Mouse (Mus musculus) bone marrow, adult 2 months (tissue): ENCODE measurements around the gene Srpr. TPM values are rescaled to one million over a fixed set of nuclear protein-coding genes. Genes with fewer than 3 reads are reported as not detected.

ENCODE experiments used
- H3K27ac ChIP-seq: fragments of 200-500 bp; 2 replicates; pipeline ENCODE4 v1.5.1; 2012; ENCODE audit warnings: low read depth, mild to moderate bottlenecking, control low read depth, inconsistent platforms, low read length; ENCODE audit not compliant: control insufficient read depth, poor library complexity, insufficient read depth
- H3K4me1 ChIP-seq: fragments of 200-500 bp; 2 replicates; pipeline ENCODE4 v1.6.1; 2011; ENCODE audit warnings: low read length; ENCODE audit not compliant: control insufficient read depth, insufficient read depth
- H3K4me3 ChIP-seq: fragments of 200-500 bp; replicated peaks from 2 replicates; pipeline ENCODE3; 2011; ENCODE audit warnings: mild to moderate bottlenecking, low read depth, low read length, control low read depth; ENCODE audit not compliant: control insufficient read depth
- CTCF ChIP-seq: fragments of 200-500 bp; IDR thresholded peaks from 2 replicates; pipeline ENCODE4 v1.5.1; 2011; ENCODE audit warnings: low read length, control low read depth; ENCODE audit not compliant: control insufficient read depth, insufficient read depth
- POLR2A ChIP-seq: fragments of 200-500 bp; IDR thresholded peaks from 2 replicates; pipeline ENCODE4 v1.6.1; 2011; ENCODE audit warnings: low read depth, mild to moderate bottlenecking, control low read depth, low read length, borderline replicate concordance; ENCODE audit not compliant: control insufficient read depth
- WGBS: fragments of 180-500 bp; shearing (Covaris S2); methylation state at CpG from one replicate; pipeline ENCODE4 v1.1.7; 2018; 5-methylcytosine and 5-hydroxymethylcytosine counted together
- polyA plus RNA-seq: library from polyadenylated mRNA; stranded (reverse); fragments of >200 nt; gene quantifications from 2 replicates; pipeline ENCODE4 v1.2.4, GENCODE M21; 2011; ENCODE audit warnings: low replicate concordance; ENCODE audit not compliant: missing spikeins, insufficient read depth, insufficient read length

The Srpr gene
- polyA plus RNA-seq, 1 experiment = 50.8 TPM

- Histone ChIP-seq H3K27ac (no peak overlapping the region), H3K4me3 (no peak overlapping the region), H3K4me1 (peaks cover 2% of the 10 kb centered on the region)
- TF ChIP-seq POLR2A = no peak
- no peak for TF ChIP-seq CTCF
- 63% methylated on average over 4 of the region's 4 CpGs for WGBS
Measured at GRCm38 (mm10) chr9:35262418-35262817, 62.4 kb downstream of the Srpr start.

- Histone ChIP-seq H3K4me1 (peaks cover 2% of the 10 kb centered on the region), H3K4me3 (no peak overlapping the region), H3K27ac (no peak overlapping the region)
- WGBS = 63% methylated on average over 2 of the region's 2 CpGs
- TF ChIP-seq POLR2A = no peak
- no peak for TF ChIP-seq CTCF
Measured at GRCm38 (mm10) chr9:35263431-35263830, 63.5 kb downstream of the Srpr start.

DNA sequence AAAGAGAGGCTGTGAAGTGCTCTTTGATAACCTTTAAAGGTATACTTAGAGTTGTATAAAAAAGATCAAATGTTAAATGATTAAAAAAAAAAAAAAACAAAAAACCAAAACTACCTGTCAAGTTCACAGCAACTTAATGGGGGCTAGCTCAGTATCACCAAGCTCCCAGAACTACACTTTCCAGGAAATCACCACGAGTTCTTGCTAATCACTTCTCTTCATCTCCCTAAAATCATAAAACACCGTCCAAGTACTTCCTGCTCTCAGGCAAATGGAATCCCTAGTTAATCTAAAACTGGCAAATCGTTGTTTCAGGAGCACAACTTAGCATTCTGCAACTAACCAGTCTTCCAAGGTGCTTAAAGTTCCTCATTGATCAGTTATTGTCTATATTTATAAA, 64.5 kb downstream of the Srpr start:
- WGBS = 26% methylated on average over 3 of the region's 3 CpGs
- TF ChIP-seq POLR2A (no peak), CTCF (no peak)
- H3K4me1 ChIP-seq = peaks cover 2% of the 10 kb centered on the region
- H3K27ac ChIP-seq = no peak overlapping the region
- no peak overlapping the region for H3K4me3 ChIP-seq

- TF ChIP-seq POLR2A (peak; percentile 98), CTCF (no peak)
- under 1% methylated on average over 62 of the region's 62 CpGs for WGBS
- H3K27ac ChIP-seq = peak within 1 kb of the TSS; percentile 61
- peaks cover 2% of the 10 kb centered on the region for H3K4me1 ChIP-seq
- H3K4me3 ChIP-seq = peak within 1 kb of the TSS; percentile 96
Measured at GRCm38 (mm10) chr9:35267146-35267975, 67.4 kb downstream of the Srpr start, which contains the start of the genes Fam118b and Rpusd4. TSS of gene Fam118b (minus strand) at chr9:35267805. TSS of gene Rpusd4 (plus strand) at chr9:35267865.

- TF ChIP-seq CTCF (no peak), POLR2A (no peak)
- H3K4me1 ChIP-seq = peaks cover 2% of the 10 kb centered on the region
- H3K27ac ChIP-seq = peak overlapping the region; percentile 30; the same call in 1 of the 2 replicates
- peak overlapping the region; percentile 96 for H3K4me3 ChIP-seq
- WGBS = under 1% methylated on average over 21 of the region's 21 CpGs
Measured at GRCm38 (mm10) chr9:35267976-35268715, 68.2 kb downstream of the Srpr start.

GRCm38 (mm10) chr9:35277855-35278365, 77.9 kb downstream of the Srpr start:
- no peak for TF ChIP-seq CTCF
- no peak for TF ChIP-seq POLR2A
- WGBS = 68% methylated on average over 3 of the region's 3 CpGs
- Histone ChIP-seq H3K27ac (no peak overlapping the region), H3K4me3 (no peak overlapping the region), H3K4me1 (no peaks in the 10 kb centered on the region)

DNA sequence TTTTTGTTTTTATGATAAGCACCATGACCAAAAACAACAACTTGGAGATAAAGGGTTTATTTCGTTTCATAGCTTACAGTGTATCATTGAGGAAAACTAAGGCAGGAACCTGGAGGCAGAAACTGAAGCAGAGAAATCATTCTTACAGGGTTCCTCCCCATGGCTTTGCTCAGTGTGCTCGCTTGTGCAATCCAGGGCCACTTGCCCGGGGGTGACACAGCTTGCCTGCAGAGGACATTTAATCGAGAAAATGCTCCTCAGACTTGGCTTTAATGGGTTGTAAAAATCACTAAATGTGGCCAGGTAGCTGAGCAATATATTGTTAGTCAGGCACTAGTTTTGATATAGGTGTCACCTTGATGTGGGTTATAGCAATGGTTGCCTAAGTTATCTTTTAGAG, 78.5 kb downstream of the Srpr start:
- 63% methylated on average over 4 of the region's 4 CpGs for WGBS
- H3K4me1 ChIP-seq = no peaks in the 10 kb centered on the region
- no peak overlapping the region for H3K4me3 ChIP-seq
- TF ChIP-seq POLR2A (no peak), CTCF (no peak)
- H3K27ac ChIP-seq = no peak overlapping the region

- H3K4me1 ChIP-seq = no peaks in the 10 kb centered on the region
- H3K4me3 ChIP-seq = no peak overlapping the region
- WGBS = 15% methylated on average over 5 of the region's 5 CpGs
- TF ChIP-seq CTCF (peak; percentile 38; the same call in 1 of the 2 replicates), POLR2A (no peak)
- H3K27ac ChIP-seq = no peak overlapping the region
Measured at GRCm38 (mm10) chr9:35282006-35282850, 82.3 kb downstream of the Srpr start.
